ENCODE assay signal across 10 mouse cellular contexts in genomic region chr1:87475076-87475895, GRCm38 (mm10). TPM values are rescaled to one million over a fixed set of nuclear protein-coding genes. Genes with fewer than 3 reads are reported as not detected.
DNase-seq lines count a peak whose midpoint lies in the region; ATAC-seq and TF ChIP-seq lines count a peak whose summit lies in the region.
"Had no signal": no experiment of that assay in that cellular context is flagged by ENCODE, and none has a peak within 500 bp of the region (broad histone marks: within the 10 kb centered on the region; RNA-seq: fewer than 3 reads in every experiment).

No protein-coding gene starts in this region.

- no peak for ATAC-seq in heart, embryonic 11.5 days (replicated peaks; ENCODE audit: insufficient number of reproducible peaks, low FRiP score, low TSS enrichment)
- ATAC-seq in G1E (ENCODE audit: extremely low read depth, insufficient number of reproducible peaks, low FRiP score, poor library complexity, severe bottlenecking), result no peak
- no peak for ATAC-seq in limb, embryonic 11.5 days (ENCODE audit: insufficient number of reproducible peaks, low FRiP score, low TSS enrichment, low read depth)
- ATAC-seq in megakaryocyte-erythroid progenitor cell, adult 5-6 weeks (replicated peaks; ENCODE audit: low FRiP score, low TSS enrichment, poor library complexity, severe bottlenecking), result no peak

- no peak for TF ChIP-seq CTCF in G1E (IDR thresholded peaks at IDR 0.05; ENCODE audit: low read depth, low read length)

- no peak overlapping the region for H3K27ac ChIP-seq in heart, embryonic 11.5 days (ENCODE audit: low read depth, low read length)
- no peak overlapping the region for H3K27ac ChIP-seq in limb, embryonic 11.5 days (replicated peaks; ENCODE audit: low read depth, low read length)

- WGBS in heart, embryonic 11.5 days (ENCODE audit: insufficient replicate concordance), result 5% methylated on average over 41 of the region's 42 CpGs
- 2% methylated on average over 40 of the region's 42 CpGs for WGBS in limb, embryonic 11.5 days

- H3K9me3 ChIP-seq in heart, embryonic 11.5 days (replicated peaks; ENCODE audit: control insufficient read depth, low read length), result no peaks in the 10 kb centered on the region
- no peaks in the 10 kb centered on the region for H3K9me3 ChIP-seq in G1E (replicated peaks)
- no peaks in the 10 kb centered on the region for H3K9me3 ChIP-seq in limb, embryonic 11.5 days (ENCODE audit: control insufficient read depth, low read length)

- no peaks in the 10 kb centered on the region for H3K36me3 ChIP-seq in heart, embryonic 11.5 days (ENCODE audit: control insufficient read depth, insufficient read depth, low read length)
- H3K36me3 ChIP-seq in G1E (replicated peaks), result no peaks in the 10 kb centered on the region
- H3K36me3 ChIP-seq in limb, embryonic 11.5 days (ENCODE audit: control insufficient read depth, insufficient read depth, low read length), result no peaks in the 10 kb centered on the region

- H3K27me3 ChIP-seq in heart, embryonic 11.5 days (ENCODE audit: control insufficient read depth, insufficient read depth, low read length), result peaks cover 45% of the 10 kb centered on the region
- peaks cover 63% of the 10 kb centered on the region for H3K27me3 ChIP-seq in G1E (ENCODE audit: insufficient read depth, low read length)
- H3K27me3 ChIP-seq in limb, embryonic 11.5 days (ENCODE audit: control insufficient read depth, insufficient read depth, low read length), result peaks cover 21% of the 10 kb centered on the region

- no peak for DNase-seq in heart, adult 8-10 months (ENCODE audit: low spot score)
- no peak for DNase-seq in G1E (ENCODE audit: low spot score)
- DNase-seq in frontal cortex, postnatal 36 days (ENCODE audit: low spot score in 2 of 2), result peak; percentile 65 to 84
- DNase-seq in limb, embryonic 11.5 days (ENCODE audit: low spot score), result peak; percentile 51
- DNase-seq in right cerebral cortex, postnatal 4 days, result peak; percentile 48
- no peak for DNase-seq in ovary, postnatal 14 days (ENCODE audit: low spot score)

- no peak overlapping the region for H3K9ac ChIP-seq in heart, embryonic 11.5 days (ENCODE audit: low read depth, low read length)
- peak overlapping the region; percentile 55 for H3K9ac ChIP-seq in limb, embryonic 11.5 days (ENCODE audit: low read length)

- no peaks in the 10 kb centered on the region for H3K4me1 ChIP-seq in heart, embryonic 11.5 days (ENCODE audit: control insufficient read depth, insufficient read depth, low read length)
- no peaks in the 10 kb centered on the region for H3K4me1 ChIP-seq in G1E (ENCODE audit: insufficient read depth, low read depth, low read length)
- peaks cover 8% of the 10 kb centered on the region for H3K4me1 ChIP-seq in limb, embryonic 11.5 days (ENCODE audit: control insufficient read depth, insufficient read depth, low read length)

- peak overlapping the region; percentile 71 for H3K4me2 ChIP-seq in heart, embryonic 11.5 days
- H3K4me2 ChIP-seq in limb, embryonic 11.5 days (ENCODE audit: low read depth, severe bottlenecking), result peak overlapping the region; percentile 73

- peak overlapping the region; percentile 42 for H3K4me3 ChIP-seq in heart, embryonic 11.5 days (ENCODE audit: low read depth, low read length)
- 0 out of 2 replicates have a peak overlapping the region, but pooled peaks have one; percentile 20 for H3K4me3 ChIP-seq in G1E (ENCODE audit: low read depth, low read length)
- H3K4me3 ChIP-seq in limb, embryonic 11.5 days (ENCODE audit: low read depth, low read length), result peak overlapping the region; percentile 33
- H3K4me3 ChIP-seq: erythroblast, embryonic 14.5 days had no signal

RNA-seq across cellular contexts. Expression of gene Snorc, which starts 5.2 kb away (rescaled TPM):
- polyA plus RNA-seq in heart, embryonic 11.5 days (2014; fragmentation: Nextera tagmentation; extraction: Ambion mirVana), result not detected in 2 replicates
- total RNA-seq in heart, adult 8-10 months (2022), result not detected
- total RNA-seq in G1E (2014; fragmentation: Nextera tagmentation) (not detected in 2 replicates), G1E (2017) (not detected in 2 replicates)
- polyA plus RNA-seq in G1E (2012), result not detected in 2 replicates
- not detected in 2 replicates for polyA plus RNA-seq in limb, embryonic 11.5 days (2014; fragmentation: Nextera tagmentation; extraction: Ambion mirVana)
- not detected in 2 replicates for total RNA-seq in megakaryocyte-erythroid progenitor cell, adult 5-6 weeks (2014; fragmentation: Nextera tagmentation)
- total RNA-seq in megakaryocyte-erythroid progenitor cell, adult 5-6 weeks (2017), result not detected in 2 replicates
- polyA plus RNA-seq: C2C12; erythroblast, embryonic 14.5 days had no signal

RNA-seq across cellular contexts. Expression of gene Neu2, which starts 34.4 kb away (rescaled TPM):
- not detected in 2 replicates for polyA plus RNA-seq in heart, embryonic 11.5 days (2014; fragmentation: Nextera tagmentation; extraction: Ambion mirVana)
- total RNA-seq in heart, adult 8-10 months (2022), result not detected
- not detected in 2 replicates for total RNA-seq in G1E (2014; fragmentation: Nextera tagmentation)
- total RNA-seq in G1E (2017), result 0.12 and 0.38 TPM in 2 replicates
- polyA plus RNA-seq in G1E (2012), result not detected in 2 replicates
- not detected in 2 replicates for polyA plus RNA-seq in limb, embryonic 11.5 days (2014; fragmentation: Nextera tagmentation; extraction: Ambion mirVana)
- not detected in 2 replicates for total RNA-seq in megakaryocyte-erythroid progenitor cell, adult 5-6 weeks (2014; fragmentation: Nextera tagmentation)
- total RNA-seq in megakaryocyte-erythroid progenitor cell, adult 5-6 weeks (2017), result not detected in 2 replicates
- polyA plus RNA-seq: C2C12; erythroblast, embryonic 14.5 days had no signal

Comparison
In these comparisons a context has a peak if more than half of its experiments do, and no peak if none do; other contexts are left out.
1. DNase-seq: peak in frontal cortex, postnatal 36 days (2 of 2), limb, embryonic 11.5 days (single experiment) and right cerebral cortex, postnatal 4 days (single experiment); none in heart, adult 8-10 months (single experiment), G1E (single experiment) and ovary, postnatal 14 days (single experiment).
2. Peak in every context shown above with its lines, with median percentiles within 50 percentile points of each other: H3K4me3 ChIP-seq.